Mouse (Mus musculus) layer of hippocampus, postnatal 10 days (tissue): ENCODE data around the gene Erich6b. TPM values are rescaled to one million over a fixed set of nuclear protein-coding genes. Genes with fewer than 3 reads are reported as not detected.

Source experiments
- DNase-seq, 2 experiments: peaks; one replicate each; pipeline ENCODE4 v3.0.0; 2021; ENCODE audit warnings: low spot score in 2 of 2
- long read RNA-seq: library from polyadenylated mRNA; stranded (forward); transcript quantifications from one replicate; pipeline ENCODE4 v2.0.0, GENCODE M21; 2023
- total RNA-seq, 2 experiments: library from RNA; stranded (reverse); gene quantifications; 2 replicates each; pipeline ENCODE4 v1.2.3; 2021

Gene Erich6b
- not detected for total RNA-seq
- long read RNA-seq, result 0 reads

DNA sequence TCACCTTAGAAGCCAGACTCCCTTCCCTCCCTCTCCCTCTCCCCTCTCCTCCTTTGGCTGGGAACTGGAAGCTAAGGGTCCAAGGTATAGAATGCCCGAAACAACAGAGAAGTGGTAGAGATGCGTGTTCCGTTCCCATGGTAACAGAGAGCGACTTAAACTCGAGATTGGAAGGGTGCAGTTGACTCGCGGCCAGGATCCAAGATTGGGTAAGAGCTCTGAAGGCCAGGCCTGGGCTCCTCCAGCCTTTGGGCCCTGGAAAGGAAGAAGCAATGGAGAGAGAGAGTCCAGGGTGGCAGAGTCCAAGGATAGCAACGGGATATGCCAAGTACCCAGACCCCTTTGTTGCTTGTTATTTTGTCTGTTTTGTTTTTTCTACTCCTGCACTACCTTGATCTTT, at the start of gene Erich6b:
TSS of gene Erich6b (plus strand) at position 180 of the 400 bp plus-strand sequence.
- DNase-seq, result no peak

- DNase-seq, result no peak
Observed at GRCm38 (mm10) chr14:75592978-75593377, 49.1 kb upstream of the Erich6b start, which contains the start of gene Spert. Gene Spert, minus strand, starts transcription at chr14:75593116.

- DNase-seq, result no peak
Observed at GRCm38 (mm10) chr14:75609176-75609575, 32.9 kb upstream of the Erich6b start.

GRCm38 (mm10) chr14:75616375-75616774, 25.7 kb upstream of the Erich6b start:
- no peak for DNase-seq

- DNase-seq, result no peak
Observed at GRCm38 (mm10) chr14:75622984-75623383, 19.1 kb upstream of the Erich6b start.

DNA sequence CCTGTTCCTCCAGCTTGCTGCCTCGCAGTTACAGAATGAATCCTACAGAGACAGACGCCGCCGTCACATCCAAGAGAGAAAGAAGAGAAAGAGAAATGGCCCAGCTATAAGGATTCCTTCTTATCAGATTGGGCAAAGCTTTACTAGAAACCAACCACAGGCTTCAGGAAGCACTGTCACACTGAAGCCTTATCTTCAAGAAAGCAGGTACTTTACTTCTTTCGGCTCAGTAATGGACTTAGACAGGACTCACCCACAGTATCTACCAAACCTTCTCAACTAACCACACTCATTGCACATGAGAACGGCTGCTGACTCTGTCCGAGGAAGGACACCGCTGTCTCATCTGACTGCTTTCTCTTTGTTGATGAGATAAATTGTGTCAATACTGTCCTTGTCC, 13.2 kb upstream of the Erich6b start:
- no peak for DNase-seq

DNA sequence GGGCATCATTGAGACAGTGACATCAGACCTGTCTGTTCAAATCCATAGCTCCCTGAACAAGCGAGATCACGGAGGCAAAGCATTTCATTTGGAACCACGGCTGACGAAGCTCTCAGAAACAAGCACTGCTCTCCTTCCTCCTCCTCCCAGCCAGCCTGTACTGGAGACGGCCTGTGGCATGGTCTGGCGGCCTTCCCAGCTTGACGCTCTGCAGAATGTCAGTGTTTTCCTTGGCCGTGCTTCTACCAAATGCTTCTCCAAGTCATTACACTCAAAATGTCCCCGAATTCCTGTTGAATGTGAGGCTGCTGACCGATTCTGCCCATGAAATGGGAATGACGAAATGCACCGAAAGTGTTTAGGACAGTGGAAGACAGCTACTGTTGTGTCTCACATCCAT, 6.7 kb upstream of the Erich6b start:
- DNase-seq, result peak; percentile 37 to 57

GRCm38 (mm10) chr14:75636107-75636506, 6.0 kb upstream of the Erich6b start:
- DNase-seq, result no peak

- DNase-seq, result no peak
Observed at GRCm38 (mm10) chr14:75637641-75638040, 4.4 kb upstream of the Erich6b start.

GRCm38 (mm10) chr14:75640846-75641245, 1.2 kb upstream of the Erich6b start:
- DNase-seq, result peak in 1 of 2 experiments; percentile 24

GRCm38 (mm10) chr14:75641369-75641768, 690 bp upstream of the Erich6b start:
- DNase-seq, result peak; percentile 28 to 40

GRCm38 (mm10) chr14:75645461-75645860, 3.4 kb downstream of the Erich6b start:
- DNase-seq, result no peak

- no peak for DNase-seq
Observed at GRCm38 (mm10) chr14:75646060-75646459, 4.0 kb downstream of the Erich6b start.

GRCm38 (mm10) chr14:75646968-75647829, 5.1 kb downstream of the Erich6b start:
- peak; percentile 16 to 21 for DNase-seq

DNA sequence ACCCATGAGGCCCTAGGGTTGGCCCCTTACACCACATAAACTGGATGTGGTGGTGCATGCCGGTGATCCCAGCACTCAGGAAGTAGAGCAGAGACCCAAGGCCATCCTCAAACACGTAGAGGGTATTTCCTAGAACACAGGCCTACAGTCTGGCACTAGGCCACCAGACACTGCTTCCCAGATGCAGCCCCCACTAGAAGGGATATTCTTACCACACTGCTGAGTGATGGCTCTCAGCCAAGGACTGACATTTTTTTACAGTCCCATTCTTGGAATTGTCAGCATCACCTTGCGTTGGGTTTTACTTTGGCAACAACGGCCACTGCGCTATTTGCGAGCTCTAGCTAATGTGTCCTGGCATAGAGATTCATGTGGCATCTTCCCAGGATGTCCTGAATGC, 18.9 kb downstream of the Erich6b start:
- DNase-seq, result no peak

DNA sequence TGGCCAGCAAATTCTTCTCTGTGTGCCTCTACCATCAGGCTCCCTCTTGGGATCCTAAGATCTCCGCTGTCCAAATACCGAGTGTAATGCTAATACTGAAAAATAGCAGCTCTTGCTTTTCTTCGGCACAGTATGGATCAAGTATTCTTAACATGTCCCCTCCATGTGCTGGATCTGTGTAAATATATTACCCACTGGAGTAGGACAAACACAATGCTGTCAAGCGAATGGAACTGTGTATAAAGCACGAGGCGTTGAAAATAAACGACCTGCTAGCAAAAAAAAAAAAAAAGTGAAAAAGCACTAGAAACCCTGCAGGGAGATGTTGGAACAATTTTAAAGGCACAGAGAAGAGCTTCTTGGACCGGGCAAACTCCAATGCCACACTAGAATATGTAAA, 19.5 kb downstream of the Erich6b start:
- no peak for DNase-seq

- DNase-seq, result no peak
Observed at GRCm38 (mm10) chr14:75665430-75666180, 23.5 kb downstream of the Erich6b start.

DNA sequence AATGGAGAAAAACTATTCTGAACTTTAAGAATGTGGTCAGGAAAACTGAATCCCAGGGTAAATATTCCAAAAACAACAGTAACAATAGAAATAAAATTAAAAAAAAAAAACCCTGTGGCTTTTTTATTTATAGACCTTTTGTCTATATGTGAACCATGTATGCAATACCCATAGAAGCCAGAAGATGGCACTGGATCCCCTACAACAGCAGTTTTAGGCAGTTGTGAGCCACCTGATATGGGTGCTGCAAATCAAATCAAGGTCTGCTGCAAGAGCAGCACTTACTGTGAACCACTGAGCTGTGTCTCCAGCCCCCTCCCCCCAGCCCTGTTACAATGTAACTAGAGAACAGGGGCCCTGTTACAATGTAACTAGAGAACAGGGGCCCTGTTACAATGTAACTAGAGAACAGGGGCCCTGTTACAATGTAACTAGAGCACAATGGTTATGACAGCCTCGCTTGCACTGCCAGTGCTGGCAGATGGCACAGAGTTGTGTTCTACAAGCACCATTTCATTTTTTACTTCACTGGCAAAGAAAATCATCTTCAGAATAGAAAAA, 27.1 kb downstream of the Erich6b start:
- no peak for DNase-seq

GRCm38 (mm10) chr14:75676316-75676715, 34.3 kb downstream of the Erich6b start:
- no peak for DNase-seq

DNA sequence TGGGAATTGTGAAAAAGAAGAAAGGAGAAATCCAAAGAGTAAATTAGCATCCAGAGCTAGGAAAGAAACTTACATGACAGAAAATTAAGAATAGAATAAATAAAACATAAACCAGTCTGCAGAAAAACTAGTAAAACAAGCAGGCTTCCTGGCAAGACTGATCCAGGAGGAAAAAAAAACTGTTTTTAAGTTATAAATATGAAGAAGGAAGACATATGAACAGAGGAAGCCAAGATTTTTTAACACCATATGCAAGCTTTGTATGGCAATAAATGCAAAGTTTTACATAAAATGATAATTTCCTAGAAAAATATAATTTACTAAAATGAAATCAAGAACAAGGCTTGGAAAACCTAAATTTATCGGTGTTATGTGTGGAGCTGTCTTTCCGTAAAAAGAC, 48.4 kb downstream of the Erich6b start:
- no peak for DNase-seq

GRCm38 (mm10) chr14:75696096-75696495, 54.0 kb downstream of the Erich6b start:
- DNase-seq, result no peak

DNA sequence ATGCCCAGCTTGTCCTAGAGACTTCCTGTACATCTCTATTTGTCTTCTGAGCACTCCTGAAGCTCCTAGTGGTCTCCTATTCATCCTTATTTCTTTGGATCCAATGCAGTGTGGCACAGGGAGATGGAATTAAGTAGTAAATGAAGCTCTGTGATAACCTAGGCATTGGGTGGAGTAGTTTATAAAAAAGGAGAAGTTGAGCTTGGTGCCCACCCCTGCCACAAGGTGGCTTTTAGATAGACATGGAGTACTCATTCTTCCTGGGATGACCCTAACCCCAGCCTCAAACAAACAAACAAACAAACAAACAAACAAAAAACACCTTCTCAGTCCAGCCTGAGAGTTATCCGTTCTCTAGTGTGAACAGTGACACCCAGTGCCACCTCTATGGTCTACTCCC, 55.9 kb downstream of the Erich6b start:
- DNase-seq, result no peak
